Mouse (Mus musculus) erythroid progenitor cell, adult 5-6 weeks (primary cell): ENCODE measurements around the gene Sept4. TPM values are rescaled to one million over a fixed set of nuclear protein-coding genes. Genes with fewer than 3 reads are reported as not detected.

Experiments used
- total RNA-seq, 2 experiments: library from RNA; stranded (forward) in 1 of 2; stranded (reverse) in 1 of 2; fragments of 150-400 nt in 1 of 2; fragments of 186-747, 209-891 nt in 1 of 2; gene quantifications; 2 replicates each; pipeline versions ENCODE4 v1.2.3 to v1.2.4; 2015 to 2017; ENCODE audit warnings: low replicate concordance in 2 of 2

Gene Sept4
- total RNA-seq, 2 experiments from 2014 or later = 2.7 TPM; not detected in 1

Other genes starting within 250 kb of the Sept4 start
- 2.5 and 3.4 TPM in 2 replicates for gene Ppm1e, start 209.9 kb upstream of the Sept4 start, total RNA-seq (2015; ENCODE audit: low replicate concordance)
- gene Ppm1e, start 209.9 kb upstream of the Sept4 start, total RNA-seq (2017; ENCODE audit: low replicate concordance) = 1.4 and 2.8 TPM in 2 replicates
- 5.0 and 5.4 TPM in 2 replicates for gene Rad51c, start 163.9 kb upstream of the Sept4 start, total RNA-seq (2015; ENCODE audit: low replicate concordance)
- 13.2 and 14.8 TPM in 2 replicates for gene Rad51c, start 163.9 kb upstream of the Sept4 start, total RNA-seq (2017; ENCODE audit: low replicate concordance)
- gene Tex14, start 163.8 kb upstream of the Sept4 start, total RNA-seq (2015; ENCODE audit: low replicate concordance) = 8.8 TPM in 1 of 2 replicates, not detected in the other
- gene Tex14, start 163.8 kb upstream of the Sept4 start, total RNA-seq (2017; ENCODE audit: low replicate concordance) = not detected in 2 replicates
- gene Gm11492, start 2.2 kb upstream of the Sept4 start, total RNA-seq (2015; ENCODE audit: low replicate concordance) = not detected in 2 replicates
- gene Gm11492, start 2.2 kb upstream of the Sept4 start, total RNA-seq (2017; ENCODE audit: low replicate concordance) = not detected in 2 replicates
- 5.4 and 15.1 TPM in 2 replicates for gene Mtmr4, start 23.3 kb downstream of the Sept4 start, total RNA-seq (2015; ENCODE audit: low replicate concordance)
- gene Mtmr4, start 23.3 kb downstream of the Sept4 start, total RNA-seq (2017; ENCODE audit: low replicate concordance) = 13.1 and 15.1 TPM in 2 replicates
- not detected in 2 replicates for gene Hsf5, start 48.3 kb downstream of the Sept4 start, total RNA-seq (2015; ENCODE audit: low replicate concordance)
- gene Hsf5, start 48.3 kb downstream of the Sept4 start, total RNA-seq (2017; ENCODE audit: low replicate concordance) = not detected in 2 replicates
- 0.36 and 2.1 TPM in 2 replicates for gene Rnf43, start 93.8 kb downstream of the Sept4 start, total RNA-seq (2015; ENCODE audit: low replicate concordance)
- gene Rnf43, start 93.8 kb downstream of the Sept4 start, total RNA-seq (2017; ENCODE audit: low replicate concordance) = 0.39 and 0.83 TPM in 2 replicates
- gene Supt4a, start 168.6 kb downstream of the Sept4 start, total RNA-seq (2015; ENCODE audit: low replicate concordance) = 101 and 170 TPM in 2 replicates
- gene Supt4a, start 168.6 kb downstream of the Sept4 start, total RNA-seq (2017; ENCODE audit: low replicate concordance) = 27.0 and 66.5 TPM in 2 replicates
- gene Tspoap1, start 191.6 kb downstream of the Sept4 start, total RNA-seq (2015; ENCODE audit: low replicate concordance) = 6.7 and 8.6 TPM in 2 replicates
- gene Tspoap1, start 191.6 kb downstream of the Sept4 start, total RNA-seq (2017; ENCODE audit: low replicate concordance) = 9.2 and 21.3 TPM in 2 replicates
- gene Mpo, start 224.7 kb downstream of the Sept4 start, total RNA-seq (2015; ENCODE audit: low replicate concordance) = 946 and 1,145 TPM in 2 replicates
- 341 and 501 TPM in 2 replicates for gene Mpo, start 224.7 kb downstream of the Sept4 start, total RNA-seq (2017; ENCODE audit: low replicate concordance)